Mouse (Mus musculus) kidney, adult 18-20 months (tissue): Measurements from ENCODE around the gene Gm21616.
"Not testable (repeated sequence)": the region's sequence is repeated elsewhere in the genome, so short reads cannot be mapped to it uniquely, and the experiment has no call there.

ENCODE experiments used
- DNase-seq: peaks from one replicate; pipeline ENCODE4 v3.0.0; 2021

Gm21616 gene

DNA sequence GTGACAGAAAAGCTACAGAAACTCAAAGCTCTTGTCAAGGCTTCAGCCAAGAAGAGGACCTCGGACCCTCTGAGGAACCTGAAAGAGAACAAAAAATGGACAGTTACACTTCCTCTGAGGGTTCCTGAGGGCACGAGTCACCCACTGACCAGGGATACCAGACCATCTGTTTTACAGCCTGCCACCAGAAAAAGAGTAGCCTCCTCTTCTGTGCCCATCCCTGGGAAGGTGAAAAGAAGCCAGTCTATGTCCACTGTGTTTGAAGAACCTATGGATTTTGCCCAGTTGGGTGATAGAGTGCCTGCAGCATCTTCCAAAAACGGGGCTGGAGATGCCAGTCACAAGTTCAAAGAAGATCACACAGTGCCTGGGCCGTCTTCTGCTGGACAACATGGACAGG lies at the start of gene Gm21616:
Gene Gm21616, plus strand, starts transcription at position 301 of the 400 bp plus-strand sequence.
- DNase-seq = not testable (repeated sequence)
